Mouse (Mus musculus) ES-Bruce4 (cell line): Measurements from ENCODE around the gene Olfr513.

Experiments
- CTCF ChIP-seq: IDR thresholded peaks from one replicate; pipeline ENCODE4 v1.8.1; 2011; ENCODE audit warnings: low read depth, low read length
- POLR2A ChIP-seq: IDR thresholded peaks from one replicate; pipeline ENCODE4 v1.8.1; 2011; ENCODE audit warnings: low read length; ENCODE audit not compliant: insufficient read depth

- TF ChIP-seq POLR2A (no peak), CTCF (no peak)
Observed at GRCm38 (mm10) chr7:108760411-108760810, 9.6 kb downstream of the Olfr513 start.
